Mouse (Mus musculus): ENCODE data around the gene Mgme1. TPM values are rescaled to one million over a fixed set of nuclear protein-coding genes. Genes with fewer than 3 reads are reported as not detected.

Mgme1 gene
- total RNA-seq, 2 experiments from 2014 or later: 5.4 to 5.7 TPM

DNA sequence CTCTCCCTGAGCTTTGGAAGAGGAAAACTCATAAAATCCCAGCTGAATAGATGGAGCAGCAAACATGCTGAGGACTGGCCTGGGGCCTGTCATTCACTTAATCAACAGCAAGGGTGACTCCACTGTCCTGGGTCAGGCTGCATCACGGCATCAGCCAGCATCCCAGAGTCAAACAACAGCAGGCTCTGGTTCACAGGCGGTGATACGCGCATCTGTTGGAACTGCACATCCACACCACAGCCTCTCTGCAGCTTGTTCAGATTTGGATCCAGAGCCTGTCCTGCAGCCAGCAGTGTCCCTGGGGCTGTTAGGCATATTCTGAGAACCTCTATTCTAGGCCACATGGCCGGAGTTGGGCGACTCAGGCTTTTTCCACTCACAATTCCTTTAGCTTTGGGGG lies 32.1 kb upstream of the Mgme1 start:
- no peak for DNase-seq (ENCODE audit: extremely low spot score in 1 of 2, low spot score in 2 of 2)
- TF ChIP-seq CTCF (IDR thresholded peaks at IDR 0.05): no peak; the same call in 1 of the 2 replicates
- Histone ChIP-seq H3K4me3 (no peak overlapping the region), H3K27ac (no peak overlapping the region)
- intact Hi-C loops (cut with DNase I): no loop called here

DNA sequence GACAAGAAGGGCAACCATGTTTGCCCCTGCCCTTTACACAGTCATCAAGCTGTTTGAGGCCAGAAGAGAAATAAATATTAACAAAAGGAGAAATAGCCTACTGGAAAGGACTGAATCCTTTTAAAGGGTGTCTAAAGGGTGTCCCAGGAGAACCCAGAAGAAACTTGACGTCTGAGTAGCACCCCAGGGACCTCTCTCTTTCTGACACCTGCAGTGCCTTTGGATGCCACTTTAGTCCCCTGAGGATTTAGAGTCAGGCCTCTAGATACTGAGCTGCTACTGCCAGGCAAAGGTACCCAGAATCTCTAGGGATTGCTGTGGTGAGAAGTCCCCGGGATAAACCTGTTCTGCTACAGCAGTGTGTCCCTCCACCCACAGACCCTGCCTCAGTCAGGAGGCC lies 31.1 kb upstream of the Mgme1 start:
- intact Hi-C loops (cut with DNase I): no loop called here
- H3K4me3 ChIP-seq: no peak overlapping the region
- no peak overlapping the region for H3K27ac ChIP-seq

DNA sequence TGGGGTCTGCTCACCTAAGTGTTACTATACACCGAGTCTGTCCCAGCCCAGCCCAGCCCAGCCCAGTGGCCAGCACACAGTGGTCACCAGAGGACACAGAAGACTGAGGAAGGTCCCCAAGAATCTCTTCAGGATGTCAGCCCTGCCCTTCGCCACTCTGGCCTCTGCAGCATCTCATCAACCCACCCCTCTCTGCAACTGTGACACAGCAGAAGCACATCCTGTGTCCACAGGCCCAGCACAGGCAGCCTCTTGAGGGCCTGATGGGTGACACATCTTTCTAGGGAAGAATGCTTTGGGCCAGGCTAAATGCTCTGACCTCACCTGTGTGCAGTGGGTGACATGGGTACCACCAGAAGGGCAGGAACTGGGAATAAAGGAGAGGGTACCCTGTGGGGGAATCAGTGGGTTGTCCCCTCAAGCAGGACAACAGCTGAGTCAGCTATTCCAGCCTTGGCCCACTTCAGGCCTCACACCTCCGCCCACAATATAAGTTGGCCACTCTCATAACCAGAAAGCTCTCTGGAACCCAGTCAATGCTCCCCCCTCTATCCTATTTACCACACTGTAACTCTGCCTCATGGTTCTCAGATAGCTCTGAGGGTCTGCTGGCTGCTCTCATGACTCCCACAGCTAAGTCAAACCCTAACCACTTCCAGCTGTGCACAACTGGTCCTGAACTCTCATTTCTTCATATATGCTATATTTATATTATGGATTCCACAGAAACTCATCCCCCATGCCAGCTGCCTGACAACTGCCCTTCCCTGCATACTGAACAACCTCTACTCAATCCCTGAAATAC lies 30.2 kb upstream of the Mgme1 start:
- TF ChIP-seq CTCF (IDR thresholded peaks at IDR 0.05): no peak
- H3K4me3 ChIP-seq: no peak overlapping the region
- DNase-seq (ENCODE audit: extremely low spot score in 1 of 2, low spot score in 2 of 2): no peak
- H3K27ac ChIP-seq: no peak overlapping the region
- intact Hi-C loops (cut with DNase I): no loop called here

More for the DNA sequence above, 31.1 kb upstream of the Mgme1 start:
- TF ChIP-seq CTCF (IDR thresholded peaks at IDR 0.05): no peak
- DNase-seq (ENCODE audit: extremely low spot score in 1 of 2, low spot score in 2 of 2): no peak

DNA sequence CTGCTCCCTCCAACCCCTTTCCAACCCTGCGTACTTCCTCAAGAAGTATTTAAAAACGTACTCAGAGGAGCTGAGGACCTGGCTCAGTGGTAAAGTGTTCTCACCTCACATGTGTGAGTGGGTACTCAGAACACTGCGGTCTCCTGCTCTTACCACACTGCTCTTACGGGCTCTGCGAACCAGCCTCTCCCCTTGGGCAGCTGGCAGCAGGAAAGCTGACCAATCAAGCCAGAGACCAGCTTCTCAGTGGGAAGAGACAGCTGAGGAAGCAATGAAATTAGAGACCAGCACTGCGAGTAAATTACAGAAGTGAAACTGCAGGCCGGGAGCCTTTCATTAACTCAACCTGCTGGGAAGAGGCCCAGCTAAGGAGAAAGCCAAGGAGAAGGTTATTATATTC lies 25.0 kb upstream of the Mgme1 start:
- no peak for DNase-seq (ENCODE audit: extremely low spot score in 1 of 2, low spot score in 2 of 2)
- TF ChIP-seq CTCF (IDR thresholded peaks at IDR 0.05): no peak
- Histone ChIP-seq H3K4me3 (no peak overlapping the region), H3K27ac (no peak overlapping the region)
- intact Hi-C loops (cut with DNase I): no loop called here

DNA sequence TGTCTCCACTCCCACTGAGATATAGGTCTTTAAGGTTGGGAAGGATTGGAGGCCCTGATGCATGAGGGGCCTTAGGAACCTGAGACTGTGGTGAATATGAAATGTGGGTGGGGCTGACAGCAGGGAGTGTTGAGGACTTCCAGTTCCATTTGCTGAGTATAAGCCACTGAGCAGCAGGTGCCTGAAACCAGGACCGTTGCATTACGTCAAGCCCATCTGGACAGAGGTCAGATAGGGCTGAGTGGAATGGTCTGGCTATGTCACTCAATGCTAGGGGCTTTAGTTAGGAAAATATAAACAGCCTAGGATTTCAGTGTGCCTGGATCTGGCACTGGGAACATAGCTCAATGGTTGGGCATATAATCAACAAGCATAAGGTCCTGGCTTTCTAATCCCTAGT lies 24.2 kb upstream of the Mgme1 start:
- intact Hi-C loops (cut with DNase I): no loop called here
- H3K27ac ChIP-seq: no peak overlapping the region
- no peak for TF ChIP-seq CTCF (IDR thresholded peaks at IDR 0.05)
- DNase-seq (ENCODE audit: extremely low spot score in 1 of 2, low spot score in 2 of 2): no peak
- no peak overlapping the region for H3K4me3 ChIP-seq

DNA sequence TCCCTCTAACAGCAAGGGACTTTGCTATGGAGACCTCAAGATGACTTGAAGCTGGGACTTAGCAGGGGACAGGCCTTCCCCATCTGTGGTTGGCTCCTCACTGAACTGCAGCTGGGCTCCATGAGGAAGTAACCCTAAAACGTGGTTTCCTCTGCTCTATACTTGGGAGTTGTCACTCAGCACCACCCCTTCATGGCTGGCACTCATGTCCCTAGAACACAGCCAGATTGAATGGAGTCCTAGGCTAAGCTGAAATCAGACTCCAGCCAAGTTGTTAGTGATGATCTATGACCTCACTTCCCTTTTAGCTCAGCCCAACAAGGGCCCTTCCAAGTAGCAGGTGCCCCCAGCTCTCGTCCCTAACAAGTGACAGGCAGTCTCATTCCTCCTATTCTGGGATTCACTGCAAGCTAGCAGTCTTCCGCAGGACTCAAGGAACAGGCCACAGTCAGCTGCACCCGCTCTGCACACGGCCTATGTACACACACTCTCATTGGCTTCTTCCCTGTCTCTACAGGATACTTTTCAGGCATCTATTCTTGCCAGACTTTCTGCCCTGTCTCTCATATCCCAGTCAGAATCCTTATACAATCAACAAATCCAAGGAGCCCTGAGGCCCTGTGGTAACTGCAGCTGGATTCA lies 23.0 kb upstream of the Mgme1 start:
- intact Hi-C loops (cut with DNase I): no loop called here
- no peak overlapping the region for H3K4me3 ChIP-seq
- no peak for DNase-seq (ENCODE audit: extremely low spot score in 1 of 2, low spot score in 2 of 2)
- 0 out of 2 replicates have a peak overlapping the region, but pooled peaks have one; percentile 19 for H3K27ac ChIP-seq
- no peak for TF ChIP-seq CTCF (IDR thresholded peaks at IDR 0.05)

DNA sequence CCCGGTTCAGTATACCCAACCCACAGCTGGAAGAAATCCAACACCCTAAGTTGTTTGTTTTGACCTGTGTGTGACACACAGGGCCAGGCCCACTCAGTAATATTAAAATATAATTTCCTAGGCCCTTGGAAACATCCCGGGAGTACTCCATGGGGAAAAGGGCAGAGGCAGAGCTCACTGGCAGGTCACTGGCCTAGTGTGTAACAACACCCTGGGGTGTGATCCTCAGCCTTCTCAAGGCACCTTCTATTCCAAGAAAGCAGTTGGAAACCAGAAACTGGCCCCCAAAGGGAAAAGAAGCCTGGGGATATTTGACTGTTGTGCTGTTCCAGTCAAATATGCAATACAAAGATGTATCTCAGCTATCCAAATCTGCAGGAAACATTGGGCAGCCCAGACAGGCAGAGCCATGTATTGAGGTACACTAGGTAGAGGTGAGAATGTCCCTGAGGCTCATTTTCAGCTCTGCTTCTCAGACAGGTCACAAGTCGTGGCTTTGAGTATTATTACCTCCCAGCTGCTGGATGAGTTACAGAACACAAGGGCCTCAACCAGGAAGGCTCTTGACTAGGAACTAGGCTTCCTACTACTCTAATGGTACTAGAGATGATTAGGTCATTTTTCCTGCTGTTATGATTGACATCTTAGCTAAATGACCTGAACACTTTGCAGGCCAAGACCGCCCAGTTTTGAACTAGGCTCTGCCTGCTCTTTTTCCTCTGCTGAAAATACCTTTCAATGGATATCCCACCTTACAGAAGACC lies 21.7 kb upstream of the Mgme1 start:
- no peak for DNase-seq (ENCODE audit: extremely low spot score in 1 of 2, low spot score in 2 of 2)
- Histone ChIP-seq H3K27ac (no peak overlapping the region), H3K4me3 (no peak overlapping the region)
- intact Hi-C loops (cut with DNase I): no loop called here
- no peak for TF ChIP-seq CTCF (IDR thresholded peaks at IDR 0.05)

DNA sequence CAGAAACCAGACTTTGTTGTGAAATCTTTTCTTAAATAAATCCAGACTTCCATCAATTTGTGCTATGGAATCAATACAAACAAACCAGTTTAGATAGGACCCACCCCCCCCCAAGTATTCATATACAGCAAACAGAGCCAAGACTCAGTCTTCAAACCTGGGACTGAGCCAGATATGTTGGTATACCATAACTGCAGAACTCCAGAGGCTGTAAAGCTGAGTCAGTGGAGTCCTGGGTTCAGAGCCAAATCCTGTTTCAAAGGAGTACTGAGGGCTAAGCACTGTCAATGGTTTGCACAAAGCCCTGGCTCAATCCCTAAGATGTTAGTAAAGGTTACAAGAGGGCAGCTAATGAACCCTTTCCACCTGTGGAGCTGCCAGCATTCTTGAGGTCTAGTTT lies 20.4 kb upstream of the Mgme1 start:
- intact Hi-C loops (cut with DNase I): no loop called here
- no peak for TF ChIP-seq CTCF (IDR thresholded peaks at IDR 0.05)
- no peak overlapping the region for H3K4me3 ChIP-seq
- DNase-seq (ENCODE audit: extremely low spot score in 1 of 2, low spot score in 2 of 2): no peak
- H3K27ac ChIP-seq: no peak overlapping the region

DNA sequence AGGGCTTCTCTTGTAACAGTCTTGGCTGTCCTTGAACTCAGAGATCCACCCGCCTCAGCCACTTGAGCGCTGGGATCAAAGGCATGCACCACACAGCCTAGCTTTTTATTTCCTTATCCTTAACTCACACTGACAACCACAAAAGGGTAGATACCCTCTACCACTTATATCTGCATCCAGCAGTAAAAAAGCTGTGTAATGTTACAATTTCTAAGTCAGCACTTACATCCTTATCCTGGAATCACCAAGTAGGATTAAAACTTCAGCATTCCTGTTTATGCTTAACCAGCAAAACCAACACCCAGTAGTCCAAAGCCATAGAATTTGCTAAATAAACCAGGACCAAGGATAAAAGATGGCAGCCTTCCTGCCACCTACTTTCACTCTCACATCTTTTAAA lies 7.6 kb upstream of the Mgme1 start:
- DNase-seq (ENCODE audit: extremely low spot score in 1 of 2, low spot score in 2 of 2): no peak
- no peak for TF ChIP-seq CTCF (IDR thresholded peaks at IDR 0.05)
- no peak overlapping the region for H3K4me3 ChIP-seq
- H3K27ac ChIP-seq: no peak overlapping the region
- intact Hi-C loops (cut with DNase I): no loop called here

DNA sequence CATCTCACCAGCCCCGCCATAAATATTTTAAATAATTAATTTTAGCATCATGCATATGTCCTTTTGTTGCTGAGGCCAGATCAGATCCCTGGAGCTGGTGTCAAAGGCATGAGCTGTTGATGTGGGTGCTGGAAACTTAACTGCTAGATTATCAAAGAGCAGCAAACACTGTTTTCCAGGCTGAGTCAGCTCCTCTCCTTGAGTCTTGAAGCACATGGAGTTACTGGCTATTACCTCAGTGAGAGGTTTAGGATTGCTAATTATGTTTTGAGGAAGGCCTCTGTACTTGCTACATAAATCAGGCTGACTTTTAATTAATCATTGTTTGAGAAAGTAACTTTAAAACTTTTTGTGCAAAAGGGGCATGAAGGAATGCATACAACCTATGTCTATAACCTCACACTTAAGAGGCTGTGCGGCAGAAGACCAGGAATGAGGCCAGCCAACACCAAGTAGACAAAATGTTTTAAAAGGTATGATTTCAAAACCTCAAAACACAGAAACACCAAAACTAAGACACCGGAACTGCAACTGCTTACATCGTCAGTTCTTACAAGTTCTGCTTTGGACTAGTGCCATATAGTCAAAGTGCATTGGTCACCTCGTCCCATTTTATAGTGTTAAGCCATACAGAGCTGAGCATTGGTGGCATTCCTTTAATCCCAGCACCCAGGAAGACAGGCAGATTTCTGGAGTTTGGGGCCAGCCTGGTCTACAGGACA lies 5.9 kb upstream of the Mgme1 start:
- intact Hi-C loops (cut with DNase I): no loop called here
- H3K27ac ChIP-seq: no peak overlapping the region
- DNase-seq (ENCODE audit: extremely low spot score in 1 of 2, low spot score in 2 of 2): no peak
- no peak for TF ChIP-seq CTCF (IDR thresholded peaks at IDR 0.05)
- H3K4me3 ChIP-seq: no peak overlapping the region

DNA sequence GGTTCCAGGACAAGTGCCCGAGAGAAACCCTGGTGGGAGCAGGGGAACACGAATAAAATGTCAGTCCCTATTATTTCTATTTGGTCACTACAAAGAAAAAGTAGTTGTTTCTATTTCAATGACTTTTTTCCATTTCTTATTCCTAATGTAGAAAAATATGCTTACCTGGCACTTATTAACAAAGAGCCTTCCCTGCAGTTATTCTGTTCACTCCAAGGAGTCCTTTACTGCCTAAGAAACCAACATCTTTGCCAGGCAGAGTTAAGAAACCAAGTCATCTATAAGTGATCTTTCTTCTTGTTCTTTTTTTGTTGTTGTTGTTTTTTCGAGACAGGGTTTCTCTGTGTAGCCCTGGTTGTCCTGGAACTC lies 5.4 kb upstream of the Mgme1 start:
- intact Hi-C loops (cut with DNase I): no loop called here
- DNase-seq (ENCODE audit: extremely low spot score in 1 of 2, low spot score in 2 of 2): no peak
- Histone ChIP-seq H3K4me3 (no peak overlapping the region), H3K27ac (no peak overlapping the region)
- TF ChIP-seq CTCF (IDR thresholded peaks at IDR 0.05): no peak
